Mouse (Mus musculus): ENCODE measurements around the gene Klhl40. TPM values are rescaled to one million over a fixed set of nuclear protein-coding genes. Genes with fewer than 3 reads are reported as not detected.

Klhl40 gene
- polyA plus RNA-seq, 1 experiment from 2014 or later = 0.14 TPM

DNA sequence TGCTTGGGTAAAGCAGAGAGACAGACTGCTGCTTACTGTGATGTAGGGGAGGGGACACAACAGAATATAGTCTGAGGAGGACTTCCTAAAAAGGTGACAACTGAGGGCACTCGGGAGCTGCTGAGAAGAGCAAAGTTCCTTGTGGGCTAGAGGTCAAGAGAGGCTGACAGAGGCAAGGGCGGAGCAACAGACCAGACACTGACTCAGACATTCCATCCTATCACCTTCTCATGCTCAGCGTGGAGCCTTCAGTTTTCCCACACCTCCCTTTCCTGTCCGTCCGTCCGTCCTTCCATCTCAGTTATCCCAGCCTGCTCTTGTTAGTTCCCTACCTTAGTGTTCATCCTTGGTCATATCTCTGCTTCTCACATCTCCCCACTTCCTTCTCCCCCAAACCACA, 37.8 kb downstream of the Klhl40 start:
- H3K9ac ChIP-seq (replicated peaks) = no peak overlapping the region
- WGBS = 70% methylated on average over 6 of the region's 6 CpGs
- H3K27me3 ChIP-seq = no peaks in the 10 kb centered on the region

DNA sequence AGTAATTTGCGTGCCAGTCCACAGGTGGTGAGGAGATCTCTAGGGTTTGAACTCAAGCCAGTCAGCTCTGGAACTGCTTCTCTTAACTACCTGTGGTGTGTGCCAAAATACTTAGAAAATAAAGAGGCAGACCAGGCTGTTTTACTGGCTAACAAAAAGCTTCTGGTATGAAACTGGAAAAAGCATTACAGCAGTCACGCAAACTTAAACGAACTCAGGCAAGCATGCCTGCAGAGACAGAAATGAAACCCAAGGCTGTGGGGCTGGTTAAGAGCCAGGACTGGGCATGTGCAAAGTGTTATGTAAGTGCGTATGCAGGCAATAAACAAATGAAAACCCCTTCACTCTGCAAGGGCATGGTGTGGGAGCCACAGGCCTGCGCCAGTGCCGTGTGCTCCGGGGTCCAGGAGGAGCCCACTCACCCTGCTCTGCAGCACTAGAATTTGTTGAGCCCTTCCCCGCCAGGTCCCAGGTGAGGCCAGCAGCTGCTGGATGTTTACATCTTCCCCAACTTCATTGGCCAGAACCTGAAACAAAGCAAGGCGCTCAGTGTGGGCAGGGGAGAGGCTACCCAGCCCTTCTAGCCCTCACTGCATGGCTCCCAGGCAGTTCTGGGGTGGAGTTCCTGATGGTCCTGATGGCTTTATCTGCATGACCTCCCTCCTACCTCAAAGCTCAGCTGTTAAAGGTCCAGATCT, 41.8 kb downstream of the Klhl40 start:
- no peak overlapping the region for H3K9ac ChIP-seq (replicated peaks)
- 80% methylated on average over 9 of the region's 9 CpGs for WGBS
- ATAC-seq (ENCODE audit: low FRiP score, low read depth) = no peak

More for the DNA sequence above, 37.8 kb downstream of the Klhl40 start:
- H3K9me3 ChIP-seq = no peaks in the 10 kb centered on the region
- no peaks in the 10 kb centered on the region for H3K36me3 ChIP-seq
- ATAC-seq (ENCODE audit: low FRiP score, low read depth) = no peak
- H3K27ac ChIP-seq (replicated peaks) = no peak overlapping the region
- H3K4me3 ChIP-seq = no peak overlapping the region
- H3K4me1 ChIP-seq = peaks cover 11% of the 10 kb centered on the region
- no peak overlapping the region for H3K4me2 ChIP-seq (replicated peaks)

DNA sequence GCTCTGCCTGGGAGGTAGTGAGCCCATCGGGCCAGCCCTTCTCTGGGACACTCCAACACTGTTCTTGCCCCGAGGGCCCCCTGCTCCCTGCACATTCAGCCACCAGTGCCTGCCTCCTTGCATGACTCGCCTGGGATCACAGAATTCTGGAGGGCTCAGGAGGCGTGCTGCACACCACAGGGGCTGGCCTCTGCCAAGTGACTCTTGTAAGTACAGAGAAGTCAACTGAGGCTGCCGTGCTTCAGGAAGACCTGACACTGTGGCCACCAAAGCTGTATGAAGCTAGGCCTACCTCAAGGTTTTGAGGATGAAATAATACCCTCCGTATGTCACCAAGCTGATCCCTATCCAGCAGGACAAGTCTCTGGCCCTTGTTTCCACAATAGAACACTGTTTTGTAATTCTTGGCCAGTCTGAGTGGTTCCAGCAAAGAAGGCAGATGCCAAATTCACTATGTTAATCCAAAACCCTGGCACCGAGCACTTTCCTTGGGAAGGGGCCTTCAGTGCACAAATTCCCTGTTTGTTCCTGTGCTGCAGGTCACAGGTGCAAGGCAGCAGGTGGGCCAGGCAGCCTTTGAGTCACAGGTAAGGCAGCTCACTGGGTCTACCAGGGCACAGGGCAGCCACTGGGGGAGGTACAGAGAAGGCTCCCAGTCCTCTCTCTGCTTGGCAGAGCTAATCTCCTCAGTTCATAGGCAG, 42.5 kb downstream of the Klhl40 start:
- WGBS = 53% methylated on average over 7 of the region's 7 CpGs

More for the DNA sequence above, 41.8 kb downstream of the Klhl40 start:
- no peak overlapping the region for H3K4me2 ChIP-seq (replicated peaks)
- no peak overlapping the region for H3K4me3 ChIP-seq
- H3K4me1 ChIP-seq = peaks cover 6% of the 10 kb centered on the region; the same call in 1 of the 2 replicates
- no peaks in the 10 kb centered on the region for H3K9me3 ChIP-seq
- H3K27ac ChIP-seq (replicated peaks) = no peak overlapping the region
- no peaks in the 10 kb centered on the region for H3K36me3 ChIP-seq
- H3K27me3 ChIP-seq = no peaks in the 10 kb centered on the region

DNA sequence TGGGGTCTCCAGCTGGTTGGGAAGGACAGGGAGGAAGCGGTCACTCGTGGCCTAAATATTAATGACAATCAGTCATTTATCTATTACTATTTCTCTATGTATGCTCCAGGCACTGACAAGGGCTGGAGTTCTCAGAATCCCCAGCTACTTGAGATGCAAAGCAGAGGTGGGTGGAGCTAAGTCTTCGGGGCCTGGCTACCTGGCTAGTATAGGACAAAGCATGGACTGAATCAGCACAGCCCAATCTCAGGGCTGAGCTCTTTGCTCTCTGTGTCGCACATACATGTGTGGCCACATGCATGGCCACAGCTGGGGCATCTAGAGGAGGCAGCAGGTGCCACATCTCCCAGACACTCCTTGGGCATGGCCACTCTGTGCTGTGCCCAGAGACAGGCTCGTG, 43.4 kb downstream of the Klhl40 start:
- 76% methylated on average over 5 of the region's 5 CpGs for WGBS
- no peak for ATAC-seq (ENCODE audit: low FRiP score, low read depth)
- H3K36me3 ChIP-seq = no peaks in the 10 kb centered on the region
- peaks cover 6% of the 10 kb centered on the region; the same call in 1 of the 2 replicates for H3K4me1 ChIP-seq
- H3K4me3 ChIP-seq = no peak overlapping the region
- no peak overlapping the region for H3K27ac ChIP-seq (replicated peaks)
- H3K9me3 ChIP-seq = no peaks in the 10 kb centered on the region
- no peak overlapping the region for H3K4me2 ChIP-seq (replicated peaks)
- H3K9ac ChIP-seq (replicated peaks) = no peak overlapping the region
- H3K27me3 ChIP-seq = no peaks in the 10 kb centered on the region

More for the DNA sequence above, 42.5 kb downstream of the Klhl40 start:
- ATAC-seq (ENCODE audit: low FRiP score, low read depth) = no peak
- no peaks in the 10 kb centered on the region for H3K27me3 ChIP-seq
- H3K27ac ChIP-seq (replicated peaks) = no peak overlapping the region
- no peak overlapping the region for H3K4me3 ChIP-seq
- H3K9ac ChIP-seq (replicated peaks) = no peak overlapping the region
- H3K9me3 ChIP-seq = no peaks in the 10 kb centered on the region
- peaks cover 6% of the 10 kb centered on the region; the same call in 1 of the 2 replicates for H3K4me1 ChIP-seq
- H3K36me3 ChIP-seq = no peaks in the 10 kb centered on the region
- H3K4me2 ChIP-seq (replicated peaks) = no peak overlapping the region

DNA sequence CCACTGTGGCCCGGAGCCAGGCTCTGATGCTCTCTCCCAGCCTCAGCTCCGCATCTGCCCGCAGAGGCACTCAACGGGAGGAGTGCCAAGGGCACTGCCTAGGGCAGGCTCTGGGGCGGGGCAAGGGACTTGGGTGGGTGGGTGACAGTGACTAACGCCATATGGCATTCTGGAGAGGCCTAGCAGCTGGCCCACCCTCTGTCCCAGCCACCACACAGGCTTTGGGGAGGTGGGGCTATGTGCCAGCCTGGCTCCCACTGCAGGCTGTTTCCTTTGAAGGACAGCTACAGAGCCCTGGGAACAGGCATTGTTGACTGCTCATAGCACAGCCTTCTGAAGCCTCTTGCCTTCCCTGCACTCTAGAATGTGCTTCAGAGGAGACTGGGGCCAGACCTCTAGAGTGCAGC, 45.2 kb downstream of the Klhl40 start:
- Histone ChIP-seq H3K9me3 (no peaks in the 10 kb centered on the region), H3K36me3 (no peaks in the 10 kb centered on the region), H3K27ac (replicated peaks) (no peak overlapping the region), H3K4me1 (peaks cover 6% of the 10 kb centered on the region; the same call in 1 of the 2 replicates), H3K4me3 (no peak overlapping the region), H3K4me2 (replicated peaks) (no peak overlapping the region), H3K27me3 (no peaks in the 10 kb centered on the region), H3K9ac (replicated peaks) (no peak overlapping the region)
- WGBS = 79% methylated on average over 6 of the region's 6 CpGs
- ATAC-seq (ENCODE audit: low FRiP score, low read depth) = 0 out of 2 replicates have a peak, but pooled peaks have one; percentile 12

DNA sequence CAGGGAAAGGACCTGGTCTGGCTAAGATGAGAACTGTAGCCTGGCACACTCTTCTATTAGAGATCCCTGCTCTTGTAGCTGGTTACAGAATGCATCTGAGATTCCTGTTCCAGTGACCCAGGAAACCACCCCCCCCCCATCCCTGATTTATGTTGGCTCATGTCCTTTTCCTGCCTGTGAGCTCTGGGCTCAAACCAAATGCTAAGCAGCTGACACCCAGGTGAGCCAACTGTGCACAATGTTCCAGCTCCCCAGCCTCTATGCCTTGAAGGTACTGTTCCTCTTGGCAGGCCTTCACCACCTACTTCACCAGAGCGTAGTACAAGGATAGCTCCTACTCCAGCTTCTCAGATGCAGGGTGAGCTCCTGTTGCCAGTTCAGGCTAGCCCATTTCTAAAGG, 45.6 kb downstream of the Klhl40 start:
- H3K27ac ChIP-seq (replicated peaks) = no peak overlapping the region
- H3K9me3 ChIP-seq = no peaks in the 10 kb centered on the region

DNA sequence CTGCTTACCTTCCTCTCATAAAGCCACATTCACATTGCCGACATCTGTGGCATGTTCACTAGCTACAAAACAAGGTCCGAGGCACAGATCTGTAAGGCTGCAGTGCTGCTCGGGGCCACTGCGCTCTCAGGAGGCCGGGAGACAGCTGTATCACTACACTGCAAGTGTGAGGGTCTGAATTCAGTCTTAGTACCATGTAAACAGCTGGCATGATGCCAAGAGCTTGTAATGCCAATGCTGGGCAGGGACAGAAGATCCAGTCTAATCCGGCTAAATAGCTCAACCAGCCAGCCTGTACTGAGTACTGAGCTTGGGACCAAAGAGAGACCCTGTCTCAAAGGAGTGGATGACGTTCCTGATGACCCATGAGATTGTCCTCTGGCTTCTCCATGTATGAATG, 46.6 kb downstream of the Klhl40 start:
- no peak for ATAC-seq (ENCODE audit: low FRiP score, low read depth)
- H3K27me3 ChIP-seq = no peaks in the 10 kb centered on the region
- H3K4me1 ChIP-seq = peaks cover 6% of the 10 kb centered on the region; the same call in 1 of the 2 replicates
- WGBS = 86% methylated on average over 7 of the region's 7 CpGs
- no peak overlapping the region for H3K4me2 ChIP-seq (replicated peaks)
- no peak overlapping the region for H3K27ac ChIP-seq (replicated peaks)
- no peak overlapping the region for H3K4me3 ChIP-seq
- H3K9me3 ChIP-seq = no peaks in the 10 kb centered on the region
- H3K36me3 ChIP-seq = no peaks in the 10 kb centered on the region
- no peak overlapping the region for H3K9ac ChIP-seq (replicated peaks)

More for the DNA sequence above, 45.6 kb downstream of the Klhl40 start:
- Histone ChIP-seq H3K4me2 (replicated peaks) (no peak overlapping the region), H3K9ac (replicated peaks) (no peak overlapping the region), H3K4me1 (peaks cover 6% of the 10 kb centered on the region; the same call in 1 of the 2 replicates), H3K27me3 (no peaks in the 10 kb centered on the region), H3K4me3 (no peak overlapping the region), H3K36me3 (no peaks in the 10 kb centered on the region)
- no peak for ATAC-seq (ENCODE audit: low FRiP score, low read depth)
- WGBS = 92% methylated on average over 1 of the region's 1 CpGs

DNA sequence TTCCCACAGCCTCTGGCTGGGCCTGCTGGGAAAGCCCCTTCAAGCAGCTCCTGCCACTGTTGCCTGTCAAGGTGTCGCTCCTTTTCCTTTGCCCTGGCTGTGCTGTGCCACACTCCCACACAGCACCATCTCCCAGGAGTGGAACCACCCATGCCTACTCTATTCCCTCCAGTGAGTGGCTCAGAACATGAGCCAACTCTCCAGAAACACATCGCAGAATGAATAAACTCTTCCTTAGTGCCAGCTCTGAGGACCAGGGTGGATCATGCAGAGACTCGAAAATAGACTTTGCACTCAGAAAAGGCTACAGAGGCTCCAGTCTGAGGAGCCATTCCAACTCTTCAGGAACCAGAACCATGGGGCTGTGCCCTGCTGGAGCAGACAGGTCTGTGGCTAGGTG, 48.9 kb downstream of the Klhl40 start:
- no peaks in the 10 kb centered on the region for H3K36me3 ChIP-seq
- no peak overlapping the region for H3K4me2 ChIP-seq (replicated peaks)
- no peak overlapping the region for H3K4me3 ChIP-seq
- H3K27me3 ChIP-seq = no peaks in the 10 kb centered on the region
- peaks cover 6% of the 10 kb centered on the region; the same call in 1 of the 2 replicates for H3K4me1 ChIP-seq
- no peak overlapping the region for H3K9ac ChIP-seq (replicated peaks)
- ATAC-seq (ENCODE audit: low FRiP score, low read depth) = no peak
- H3K9me3 ChIP-seq = no peaks in the 10 kb centered on the region
- H3K27ac ChIP-seq (replicated peaks) = no peak overlapping the region
- WGBS = 90% methylated on average over 3 of the region's 3 CpGs

DNA sequence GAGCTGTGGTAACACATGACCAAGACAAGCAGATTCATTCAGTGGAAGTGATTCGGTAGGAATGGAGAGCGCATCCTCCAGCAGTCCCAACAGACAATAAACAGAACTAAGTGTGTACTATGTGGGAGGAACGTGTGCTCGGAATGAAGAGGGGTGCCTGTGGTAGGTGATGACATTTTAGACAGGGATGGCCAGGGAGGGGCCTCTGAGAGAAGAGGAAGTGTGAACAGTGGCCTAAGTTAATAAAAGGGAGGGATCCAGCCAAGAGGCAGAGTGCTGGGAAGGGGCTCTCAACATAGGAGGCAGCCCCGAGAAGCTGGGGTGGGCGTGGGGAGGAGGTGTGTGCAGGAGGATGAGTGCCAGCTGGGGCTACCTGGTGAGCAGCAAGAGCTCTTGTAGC, 50.9 kb downstream of the Klhl40 start:
- Histone ChIP-seq H3K4me1 (no peaks in the 10 kb centered on the region), H3K27ac (replicated peaks) (no peak overlapping the region), H3K4me2 (replicated peaks) (no peak overlapping the region), H3K27me3 (no peaks in the 10 kb centered on the region), H3K9ac (replicated peaks) (no peak overlapping the region), H3K36me3 (no peaks in the 10 kb centered on the region), H3K9me3 (no peaks in the 10 kb centered on the region), H3K4me3 (no peak overlapping the region)
- 81% methylated on average over 6 of the region's 6 CpGs for WGBS
- ATAC-seq (ENCODE audit: low FRiP score, low read depth) = no peak

DNA sequence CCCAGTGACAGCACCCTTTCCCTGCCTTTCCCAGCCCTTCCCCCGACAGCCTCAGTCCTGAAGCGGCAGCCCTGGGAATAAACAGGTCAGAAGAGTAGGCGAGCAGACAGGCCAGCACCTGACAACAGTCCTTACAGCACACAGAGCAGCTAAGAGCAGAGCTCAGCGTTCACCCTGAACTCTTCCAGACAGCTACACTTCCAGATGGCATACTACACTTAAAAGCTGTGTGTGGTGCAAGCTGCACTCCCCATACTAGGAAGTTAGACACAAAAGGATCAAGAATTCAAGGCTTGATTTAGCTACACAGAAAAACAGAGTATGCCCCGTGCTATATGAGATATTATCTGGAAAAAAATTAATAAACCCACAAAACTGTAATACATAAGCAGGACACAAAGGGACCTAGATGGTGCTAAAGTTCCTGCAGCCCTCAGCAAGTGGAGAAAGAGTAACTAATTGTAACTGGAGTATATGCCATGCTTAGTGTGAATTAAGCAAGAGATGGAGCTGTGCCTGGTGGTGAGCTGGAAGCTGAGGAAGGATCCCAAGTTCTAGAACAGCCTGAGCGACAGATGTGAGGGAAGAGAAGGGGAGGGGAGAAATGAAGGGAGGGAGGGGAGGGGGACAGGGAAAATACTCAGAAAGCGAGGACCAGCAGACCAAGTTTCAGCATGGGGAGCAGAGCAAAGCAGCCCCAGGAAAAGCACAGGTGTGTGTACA, 52.0 kb downstream of the Klhl40 start:
- Histone ChIP-seq H3K4me3 (no peak overlapping the region), H3K9me3 (no peaks in the 10 kb centered on the region), H3K27me3 (no peaks in the 10 kb centered on the region), H3K27ac (replicated peaks) (no peak overlapping the region), H3K4me1 (no peaks in the 10 kb centered on the region), H3K9ac (replicated peaks) (no peak overlapping the region), H3K4me2 (replicated peaks) (no peak overlapping the region), H3K36me3 (no peaks in the 10 kb centered on the region)
- WGBS = 68% methylated on average over 7 of the region's 7 CpGs
- no peak for ATAC-seq (ENCODE audit: low FRiP score, low read depth)

DNA sequence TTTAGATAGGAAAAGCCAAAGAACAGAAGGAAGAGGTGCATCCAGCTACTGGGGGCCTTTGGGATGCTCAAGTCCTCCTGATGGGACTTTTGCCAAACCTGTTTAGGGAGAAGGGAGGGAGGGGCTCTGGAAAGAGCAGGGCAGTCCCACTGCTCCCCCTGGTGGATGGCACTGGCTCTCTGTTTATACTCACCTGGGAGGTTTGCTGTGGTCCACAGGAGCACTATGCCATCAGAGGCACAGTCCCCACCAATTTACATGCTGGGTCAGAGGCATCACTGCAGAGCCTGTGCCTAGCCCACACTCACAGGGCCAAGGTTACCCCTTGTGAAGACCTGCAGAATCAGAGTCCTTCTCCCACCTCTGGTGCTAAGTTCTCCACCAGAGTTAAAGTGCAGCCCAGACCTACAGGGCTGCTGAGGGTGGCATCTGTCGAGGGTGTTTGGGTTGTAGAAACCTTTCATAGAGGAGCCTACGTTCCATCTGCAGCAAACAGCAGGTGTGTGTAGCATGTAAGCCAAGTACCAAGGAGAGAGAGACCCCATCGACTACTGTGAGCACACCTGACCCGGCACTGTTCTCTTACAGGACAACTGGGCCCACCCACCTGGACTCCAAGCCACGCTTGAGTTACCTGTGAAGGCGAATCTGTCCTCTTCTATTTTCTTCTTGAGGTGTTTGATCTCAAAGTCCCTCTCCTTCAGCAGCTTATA, 53.0 kb downstream of the Klhl40 start:
- Histone ChIP-seq H3K4me2 (replicated peaks) (no peak overlapping the region), H3K27me3 (no peaks in the 10 kb centered on the region), H3K4me1 (no peaks in the 10 kb centered on the region), H3K36me3 (no peaks in the 10 kb centered on the region), H3K4me3 (no peak overlapping the region), H3K9me3 (0 out of 2 replicates have a peak, but pooled peaks cover 1% of the 10 kb centered on the region), H3K27ac (replicated peaks) (no peak overlapping the region), H3K9ac (replicated peaks) (no peak overlapping the region)
- WGBS = 82% methylated on average over 6 of the region's 6 CpGs
- ATAC-seq (ENCODE audit: low FRiP score, low read depth) = peak; percentile 30; the same call in 1 of the 2 replicates
